Mouse (Mus musculus) liver, adult 2 months (tissue): ENCODE measurements around the gene Pdia6. TPM values are rescaled to one million over a fixed set of nuclear protein-coding genes. Genes with fewer than 3 reads are reported as not detected.

ENCODE experiments used
- DNase-seq: peaks from one replicate; pipeline ENCODE4 v3.0.0-alpha.2; 2011; ENCODE audit warnings: low read depth, low spot score; ENCODE audit errors: extremely low read depth
- H3K27ac ChIP-seq: fragments of 200-500 bp; replicated peaks from 2 replicates; pipeline ENCODE4 v1.5.1; 2012; ENCODE audit warnings: low read depth, mild to moderate bottlenecking, control low read depth, inconsistent platforms, low read length; ENCODE audit not compliant: insufficient read depth
- H3K27me3 ChIP-seq: fragments of 200-500 bp; 2 replicates; pipeline ENCODE4 v1.6.1; 2012; ENCODE audit warnings: mild to moderate bottlenecking, moderate library complexity, low read length, inconsistent platforms; ENCODE audit not compliant: control insufficient read depth, insufficient read depth
- H3K36me3 ChIP-seq: fragments of 200-500 bp; 2 replicates; pipeline ENCODE4 v1.6.1; 2012; ENCODE audit warnings: low read length, inconsistent platforms; ENCODE audit not compliant: control insufficient read depth, insufficient read depth
- H3K4me1 ChIP-seq: fragments of 200-500 bp; 2 replicates; pipeline ENCODE4 v1.6.1; 2011; ENCODE audit warnings: low read length; ENCODE audit not compliant: control insufficient read depth, insufficient read depth
- H3K4me3 ChIP-seq: fragments of 200-500 bp; 2 replicates; pipeline ENCODE4 v1.5.1; 2011; ENCODE audit warnings: low read depth, mild to moderate bottlenecking, control low read depth, low read length, moderate library complexity; ENCODE audit not compliant: insufficient read depth
- H3K79me2 ChIP-seq: fragments of 200-500 bp; 2 replicates; pipeline ENCODE4 v1.6.1; 2012; ENCODE audit warnings: inconsistent platforms, mild to moderate bottlenecking, low read length, moderate library complexity; ENCODE audit not compliant: control insufficient read depth, insufficient read depth
- H3K9ac ChIP-seq: fragments of 200-500 bp; 2 replicates; pipeline ENCODE4 v1.6.1; 2012; ENCODE audit warnings: low read depth, mild to moderate bottlenecking, control low read depth, inconsistent platforms, low read length
- CTCF ChIP-seq: fragments of 200-500 bp; IDR thresholded peaks from 2 replicates; pipeline ENCODE4 v1.5.1; 2011; ENCODE audit warnings: low read depth, low read length, control low read depth
- POLR2A ChIP-seq: fragments of 200-500 bp; IDR thresholded peaks from 2 replicates; pipeline ENCODE4 v1.6.1; 2011; ENCODE audit warnings: low read length, control low read depth; ENCODE audit not compliant: insufficient read depth; ENCODE audit errors: extremely low read depth
- WGBS: fragments of 180-500 bp; shearing (Covaris S2); methylation state at CpG from one replicate; pipeline ENCODE4 v1.1.7; 2018; 5-methylcytosine and 5-hydroxymethylcytosine counted together
- polyA plus RNA-seq: library from polyadenylated mRNA; depleted of rRNA; stranded (reverse); fragments of >200 nt; gene quantifications from 2 replicates; pipeline ENCODE4 v1.2.3, GENCODE M21; 2012
- total RNA-seq: library from RNA; depleted of rRNA; stranded (reverse); fragments of >200 nt; gene quantifications from 2 replicates; pipeline ENCODE4 v1.2.3, GENCODE M21; 2014

Gene Pdia6
- total and polyA plus RNA-seq, 2 experiments: 89.1 to 226 TPM

GRCm38 (mm10) chr12:17238588-17239427 is 27.5 kb upstream of the Pdia6 start:
- no peak overlapping the region for H3K4me3 ChIP-seq
- H3K79me2 ChIP-seq: no peaks in the 10 kb centered on the region
- H3K36me3 ChIP-seq: no peaks in the 10 kb centered on the region
- WGBS: 66% methylated on average over 12 of the region's 12 CpGs
- no peak overlapping the region for H3K9ac ChIP-seq
- no peaks in the 10 kb centered on the region for H3K27me3 ChIP-seq
- no peak for DNase-seq
- TF ChIP-seq POLR2A (no peak), CTCF (no peak)
- H3K27ac ChIP-seq: no peak overlapping the region
- H3K4me1 ChIP-seq: no peaks in the 10 kb centered on the region

- Histone ChIP-seq H3K27ac (no peak overlapping the region), H3K36me3 (no peaks in the 10 kb centered on the region), H3K4me1 (no peaks in the 10 kb centered on the region), H3K79me2 (no peaks in the 10 kb centered on the region), H3K27me3 (no peaks in the 10 kb centered on the region), H3K4me3 (no peak overlapping the region), H3K9ac (no peak overlapping the region)
- TF ChIP-seq POLR2A (no peak), CTCF (no peak)
- DNase-seq: no peak
Observed at GRCm38 (mm10) chr12:17239428-17239688, 27.0 kb upstream of the Pdia6 start.

- DNase-seq: no peak
- Histone ChIP-seq H3K27ac (no peak overlapping the region), H3K4me1 (no peaks in the 10 kb centered on the region), H3K9ac (no peak overlapping the region), H3K36me3 (no peaks in the 10 kb centered on the region), H3K79me2 (no peaks in the 10 kb centered on the region), H3K4me3 (no peak overlapping the region), H3K27me3 (no peaks in the 10 kb centered on the region)
- TF ChIP-seq CTCF (no peak), POLR2A (no peak)
- 71% methylated on average over 2 of the region's 2 CpGs for WGBS
Observed at GRCm38 (mm10) chr12:17241016-17241415, 25.3 kb upstream of the Pdia6 start.

GRCm38 (mm10) chr12:17241614-17242013 is 24.7 kb upstream of the Pdia6 start:
- 93% methylated on average over 9 of the region's 9 CpGs for whole genome bisulfite sequencing
- H3K4me3 ChIP-seq: no peak overlapping the region

GRCm38 (mm10) chr12:17242041-17242440 is 24.3 kb upstream of the Pdia6 start:
- H3K27me3 ChIP-seq: no peaks in the 10 kb centered on the region
- TF ChIP-seq POLR2A (no peak), CTCF (no peak)
- H3K27ac ChIP-seq: no peak overlapping the region
- no peak overlapping the region for H3K9ac ChIP-seq
- H3K4me1 ChIP-seq: no peaks in the 10 kb centered on the region
- H3K79me2 ChIP-seq: no peaks in the 10 kb centered on the region
- H3K4me3 ChIP-seq: no peak overlapping the region
- H3K36me3 ChIP-seq: no peaks in the 10 kb centered on the region
- DNase-seq: no peak

More at GRCm38 (mm10) chr12:17241614-17242013, 24.7 kb upstream of the Pdia6 start:
- DNase-seq: no peak
- Histone ChIP-seq H3K27ac (no peak overlapping the region), H3K9ac (no peak overlapping the region), H3K4me1 (no peaks in the 10 kb centered on the region), H3K27me3 (no peaks in the 10 kb centered on the region), H3K79me2 (no peaks in the 10 kb centered on the region), H3K36me3 (no peaks in the 10 kb centered on the region)
- TF ChIP-seq POLR2A (no peak), CTCF (no peak)

GRCm38 (mm10) chr12:17250962-17251361 is 15.4 kb upstream of the Pdia6 start:
- WGBS: 79% methylated on average over 8 of the region's 8 CpGs
- TF ChIP-seq CTCF (no peak), POLR2A (no peak)
- H3K4me1 ChIP-seq: no peaks in the 10 kb centered on the region
- no peaks in the 10 kb centered on the region for H3K27me3 ChIP-seq
- H3K4me3 ChIP-seq: no peak overlapping the region
- H3K79me2 ChIP-seq: no peaks in the 10 kb centered on the region
- no peak overlapping the region for H3K9ac ChIP-seq
- H3K36me3 ChIP-seq: no peaks in the 10 kb centered on the region
- DNase-seq: no peak
- no peak overlapping the region for H3K27ac ChIP-seq
